Comparison of ENCODE assay signal across 27 mouse cellular contexts in the genomic region with DNA sequence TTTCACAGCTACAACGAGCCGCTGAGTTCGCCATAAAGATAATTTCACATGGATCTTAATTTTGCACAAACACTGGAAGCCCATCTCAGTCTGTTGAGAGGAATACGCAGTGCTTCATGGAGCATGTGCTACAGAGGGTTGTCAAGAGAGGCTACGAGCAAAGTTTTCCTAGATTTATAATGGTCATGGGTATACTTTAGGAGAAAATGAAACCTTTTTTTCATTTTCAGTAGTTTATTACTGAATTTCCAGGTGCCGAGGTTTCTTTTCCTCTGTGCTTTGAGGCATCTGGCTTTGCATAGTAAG. TPM values are rescaled to one million over a fixed set of nuclear protein-coding genes. Genes with fewer than 3 reads are reported as not detected.
DNase-seq lines count a peak whose midpoint lies in the region; ATAC-seq and TF ChIP-seq lines count a peak whose summit lies in the region.
"Had no signal": no experiment of that assay in that cellular context is flagged by ENCODE, and none has a peak within 500 bp of the region (broad histone marks: within the 10 kb centered on the region; RNA-seq: fewer than 3 reads in every experiment).

No protein-coding gene starts in this region.

- H3K36me3 ChIP-seq in forebrain, embryonic 15.5 days, result no peaks in the 10 kb centered on the region
- H3K36me3 ChIP-seq in forebrain, embryonic 12.5 days (replicated peaks), result no peaks in the 10 kb centered on the region
- H3K36me3 ChIP-seq in kidney, embryonic 15.5 days, result no peaks in the 10 kb centered on the region
- no peaks in the 10 kb centered on the region for H3K36me3 ChIP-seq in kidney, embryonic 14.5 days (ENCODE audit: control insufficient read depth, insufficient read depth, low read length)
- H3K36me3 ChIP-seq in neural tube, embryonic 13.5 days, result no peaks in the 10 kb centered on the region
- H3K36me3 ChIP-seq in neural tube, embryonic 15.5 days, result no peaks in the 10 kb centered on the region
- H3K36me3 ChIP-seq: embryonic facial prominence, embryonic 15.5 days had no signal

- no peak for TF ChIP-seq CTCF in left cerebral cortex, adult 2 months (IDR thresholded peaks at IDR 0.05)

- no peak overlapping the region for H3K4me3 ChIP-seq in forebrain, embryonic 15.5 days
- H3K4me3 ChIP-seq in forebrain, embryonic 12.5 days (replicated peaks), result no peak overlapping the region
- H3K4me3 ChIP-seq in kidney, embryonic 15.5 days (replicated peaks), result no peak overlapping the region
- H3K4me3 ChIP-seq in kidney, embryonic 14.5 days (ENCODE audit: low read length), result no peak overlapping the region
- no peak overlapping the region for H3K4me3 ChIP-seq in neural tube, embryonic 13.5 days
- no peak overlapping the region for H3K4me3 ChIP-seq in neural tube, embryonic 15.5 days (replicated peaks)
- no peak overlapping the region for H3K4me3 ChIP-seq in left cerebral cortex, adult 2 months
- H3K4me3 ChIP-seq: embryonic facial prominence, embryonic 15.5 days; myocyte had no signal

- H3K9ac ChIP-seq in forebrain, embryonic 15.5 days (replicated peaks), result no peak overlapping the region
- no peak overlapping the region for H3K9ac ChIP-seq in forebrain, embryonic 12.5 days
- no peak overlapping the region for H3K9ac ChIP-seq in kidney, embryonic 15.5 days
- no peak overlapping the region for H3K9ac ChIP-seq in kidney, embryonic 14.5 days (ENCODE audit: low read depth, low read length)
- no peak overlapping the region for H3K9ac ChIP-seq in neural tube, embryonic 13.5 days
- no peak overlapping the region for H3K9ac ChIP-seq in neural tube, embryonic 15.5 days (replicated peaks)
- H3K9ac ChIP-seq: embryonic facial prominence, embryonic 15.5 days had no signal

- intact Hi-C loops in left cerebral cortex, adult 2 months (cut with DNase I), result loop anchor here (2.0 to 5.0 kb wide), 2 partner anchors 77 to 447 kb away; no protein-coding TSS in a partner anchor

- H3K27ac ChIP-seq in forebrain, embryonic 15.5 days (replicated peaks), result peak overlapping the region; percentile 80; the same call in 1 of the 2 replicates
- H3K27ac ChIP-seq in forebrain, embryonic 12.5 days, result no peak overlapping the region
- no peak overlapping the region for H3K27ac ChIP-seq in kidney, embryonic 15.5 days
- no peak overlapping the region for H3K27ac ChIP-seq in kidney, embryonic 14.5 days (ENCODE audit: low read depth, low read length)
- peak overlapping the region; percentile 54; the same call in 1 of the 2 replicates for H3K27ac ChIP-seq in neural tube, embryonic 13.5 days (replicated peaks)
- peak overlapping the region; percentile 80 for H3K27ac ChIP-seq in neural tube, embryonic 15.5 days (replicated peaks)
- H3K27ac ChIP-seq in left cerebral cortex, adult 2 months, result no peak overlapping the region
- H3K27ac ChIP-seq: embryonic facial prominence, embryonic 15.5 days; macrophage; stomach, postnatal 0 days had no signal

- H3K4me2 ChIP-seq in forebrain, embryonic 15.5 days (replicated peaks), result peak overlapping the region; percentile 27; the same call in 1 of the 2 replicates
- no peak overlapping the region for H3K4me2 ChIP-seq in forebrain, embryonic 12.5 days
- H3K4me2 ChIP-seq in kidney, embryonic 15.5 days, result 0 out of 2 replicates have a peak overlapping the region, but pooled peaks have one; percentile 2
- no peak overlapping the region for H3K4me2 ChIP-seq in kidney, embryonic 14.5 days (replicated peaks; ENCODE audit: low read depth, low read length)
- no peak overlapping the region for H3K4me2 ChIP-seq in neural tube, embryonic 13.5 days
- peak overlapping the region; percentile 19; the same call in 1 of the 2 replicates for H3K4me2 ChIP-seq in neural tube, embryonic 15.5 days
- H3K4me2 ChIP-seq: embryonic facial prominence, embryonic 15.5 days had no signal

- DNase-seq in neural tube, embryonic 10.5 days (ENCODE audit: extremely low spot score, low spot score), result no peak
- no peak for DNase-seq in left cerebral cortex, adult 2 months (ENCODE audit: extremely low spot score in 1 of 2, low spot score in 2 of 2)
- DNase-seq: cerebellum, adult 11 months; cerebellum, adult 9-11 months; kidney, adult 18-20 months; liver; thymus, adult 2 months had no signal

- H3K4me1 ChIP-seq in forebrain, embryonic 15.5 days, result peaks cover 10% of the 10 kb centered on the region
- H3K4me1 ChIP-seq in forebrain, embryonic 12.5 days, result 0 out of 2 replicates have a peak, but pooled peaks cover 7% of the 10 kb centered on the region
- H3K4me1 ChIP-seq in kidney, embryonic 15.5 days, result no peaks in the 10 kb centered on the region
- no peaks in the 10 kb centered on the region for H3K4me1 ChIP-seq in kidney, embryonic 14.5 days (ENCODE audit: control insufficient read depth, insufficient read depth, low read length)
- no peaks in the 10 kb centered on the region for H3K4me1 ChIP-seq in neural tube, embryonic 13.5 days (replicated peaks)
- H3K4me1 ChIP-seq in neural tube, embryonic 15.5 days, result peaks cover 13% of the 10 kb centered on the region
- H3K4me1 ChIP-seq: embryonic facial prominence, embryonic 15.5 days had no signal

- WGBS in forebrain, embryonic 15.5 days, result 50% methylated on average over 6 of the region's 6 CpGs
- WGBS in forebrain, embryonic 12.5 days, result 80% methylated on average over 6 of the region's 6 CpGs
- WGBS in kidney, embryonic 15.5 days, result 58% methylated on average over 6 of the region's 6 CpGs
- 61% methylated on average over 6 of the region's 6 CpGs for WGBS in kidney, embryonic 14.5 days
- WGBS in neural tube, embryonic 13.5 days, result 66% methylated on average over 6 of the region's 6 CpGs
- WGBS in neural tube, embryonic 15.5 days, result 39% methylated on average over 6 of the region's 6 CpGs

- H3K9me3 ChIP-seq in forebrain, embryonic 15.5 days, result no peaks in the 10 kb centered on the region
- no peaks in the 10 kb centered on the region for H3K9me3 ChIP-seq in forebrain, embryonic 12.5 days
- no peaks in the 10 kb centered on the region for H3K9me3 ChIP-seq in kidney, embryonic 15.5 days (replicated peaks)
- H3K9me3 ChIP-seq in kidney, embryonic 14.5 days (ENCODE audit: control insufficient read depth, low read length), result no peaks in the 10 kb centered on the region
- no peaks in the 10 kb centered on the region for H3K9me3 ChIP-seq in neural tube, embryonic 13.5 days
- H3K9me3 ChIP-seq in neural tube, embryonic 15.5 days (replicated peaks), result no peaks in the 10 kb centered on the region
- H3K9me3 ChIP-seq: embryonic facial prominence, embryonic 15.5 days had no signal

- H3K27me3 ChIP-seq in forebrain, embryonic 15.5 days, result no peaks in the 10 kb centered on the region
- no peaks in the 10 kb centered on the region for H3K27me3 ChIP-seq in forebrain, embryonic 12.5 days
- H3K27me3 ChIP-seq in kidney, embryonic 15.5 days, result no peaks in the 10 kb centered on the region
- no peaks in the 10 kb centered on the region for H3K27me3 ChIP-seq in kidney, embryonic 14.5 days (ENCODE audit: control insufficient read depth, insufficient read depth, low read length)
- H3K27me3 ChIP-seq in neural tube, embryonic 13.5 days, result no peaks in the 10 kb centered on the region
- no peaks in the 10 kb centered on the region for H3K27me3 ChIP-seq in neural tube, embryonic 15.5 days (replicated peaks)
- H3K27me3 ChIP-seq: embryonic facial prominence, embryonic 15.5 days had no signal

- no peak for ATAC-seq in forebrain, embryonic 15.5 days (replicated peaks)
- ATAC-seq in forebrain, embryonic 12.5 days (ENCODE audit: low FRiP score), result no peak
- ATAC-seq in kidney, embryonic 15.5 days (replicated peaks; ENCODE audit: low FRiP score), result no peak
- ATAC-seq in kidney, embryonic 14.5 days (ENCODE audit: low FRiP score, low TSS enrichment), result no peak
- ATAC-seq in neural tube, embryonic 13.5 days (ENCODE audit: low read depth), result no peak
- peak; percentile 82 for ATAC-seq in neural tube, embryonic 15.5 days (ENCODE audit: low FRiP score)
- ATAC-seq: CD4-positive, CD25-positive, alpha-beta regulatory T cell, adult 4 months; inflammation-experienced regulatory T-cells, adult 6 months had no signal

RNA-seq across cellular contexts. Expression of gene Tpo, which starts 3.1 kb away (rescaled TPM):
- 0.09 and 0.14 TPM in 2 replicates for polyA plus RNA-seq in forebrain, embryonic 15.5 days (2015; fragmentation: Nextera tagmentation; extraction: Ambion mirVana)
- not detected in 2 replicates for polyA plus RNA-seq in forebrain, embryonic 12.5 days (2016; fragmentation: Nextera tagmentation; extraction: Ambion mirVana)
- not detected in 2 replicates for polyA plus RNA-seq in kidney, embryonic 15.5 days (2015; fragmentation: Nextera tagmentation; extraction: Ambion mirVana)
- polyA plus RNA-seq in kidney, embryonic 14.5 days (2014; fragmentation: Nextera tagmentation; extraction: Ambion mirVana), result not detected in 2 replicates
- not detected in 2 replicates for polyA plus RNA-seq in neural tube, embryonic 13.5 days (2015; fragmentation: Nextera tagmentation; extraction: Ambion mirVana)
- polyA plus RNA-seq in neural tube, embryonic 15.5 days (2015; fragmentation: Nextera tagmentation; extraction: Ambion mirVana), result 0.19 and 0.27 TPM in 2 replicates
- total RNA-seq in left cerebral cortex, adult 2 months (2021), result under 1 TPM; 0.41 to 0.61 TPM
- total RNA-seq: adrenal gland, postnatal 25 days; common myeloid progenitor, adult 5-6 weeks; gastrocnemius, postnatal 25 days; heart, adult 8-10 months; heart, postnatal 25 days had no signal
- polyA plus RNA-seq: CD4-positive, CD25-positive, alpha-beta regulatory T cell, adult 4 months; heart, embryonic 14.5 days; inflammation-experienced regulatory T-cells, adult 6 months; liver, embryonic 16.5 days; lung, embryonic 16.5 days; macrophage; myocyte; stomach, postnatal 0 days had no signal

Comparison
In these comparisons a context has a peak if more than half of its experiments do, and no peak if none do; other contexts are left out.
1. H3K27ac ChIP-seq: peak in forebrain, embryonic 15.5 days (single experiment), neural tube, embryonic 13.5 days (single experiment) and neural tube, embryonic 15.5 days (single experiment); none in forebrain, embryonic 12.5 days (single experiment), kidney, embryonic 15.5 days (single experiment), kidney, embryonic 14.5 days (single experiment) and left cerebral cortex, adult 2 months (single experiment).
2. H3K4me2 ChIP-seq: peak in forebrain, embryonic 15.5 days (single experiment), kidney, embryonic 15.5 days (single experiment) and neural tube, embryonic 15.5 days (single experiment); none in forebrain, embryonic 12.5 days (single experiment), kidney, embryonic 14.5 days (single experiment) and neural tube, embryonic 13.5 days (single experiment).